Mouse (Mus musculus) intestine, embryonic 14.5 days (tissue): ENCODE measurements around the gene Ctbp2. TPM values are rescaled to one million over a fixed set of nuclear protein-coding genes. Genes with fewer than 3 reads are reported as not detected.

ENCODE experiments used
- ATAC-seq: fragments of 200-750 bp; cut with Nextera tagmentation; replicated peaks from 2 replicates; pipeline ENCODE4 v1.8.0; 2017; ENCODE audit warnings: low read depth, moderate number of reproducible peaks, moderate TSS enrichment, moderate library complexity; ENCODE audit not compliant: low FRiP score, low TSS enrichment
- DNase-seq: peaks from one replicate; pipeline ENCODE4 v3.0.0-alpha.2; 2018; ENCODE audit warnings: low spot score
- H3K27ac ChIP-seq: fragments of 300-500 bp; sonication (generic); 2 replicates; pipeline ENCODE4 v1.5.1; 2014; ENCODE audit warnings: low read depth, mild to moderate bottlenecking, control low read depth
- H3K27me3 ChIP-seq: fragments of 300-500 bp; sonication (generic); replicated peaks from 2 replicates; pipeline ENCODE4 v1.6.1; 2014; ENCODE audit warnings: low read length, control low read depth; ENCODE audit not compliant: control insufficient read depth, insufficient read depth
- H3K36me3 ChIP-seq: fragments of 300-500 bp; sonication (generic); 2 replicates; pipeline ENCODE4 v1.6.1; 2014; ENCODE audit warnings: low read length, control low read depth; ENCODE audit not compliant: control insufficient read depth, insufficient read depth
- H3K4me1 ChIP-seq: fragments of 300-500 bp; sonication (generic); replicated peaks from 2 replicates; pipeline ENCODE4 v1.6.1; 2014; ENCODE audit warnings: low read length, control low read depth, mixed read lengths; ENCODE audit not compliant: control insufficient read depth, insufficient read depth
- H3K4me2 ChIP-seq: fragments of 300-500 bp; sonication (generic); 2 replicates; pipeline ENCODE4 v1.6.1; 2014; ENCODE audit warnings: low read length
- H3K4me3 ChIP-seq: fragments of 300-500 bp; sonication (generic); 2 replicates; pipeline ENCODE4 v1.5.1; 2014; ENCODE audit warnings: low read depth, low read length, control low read depth, mixed read lengths
- H3K9ac ChIP-seq: fragments of 300-500 bp; sonication (generic); 2 replicates; pipeline ENCODE4 v1.6.1; 2014; ENCODE audit warnings: mild to moderate bottlenecking, low read length
- H3K9me3 ChIP-seq: fragments of 300-500 bp; sonication (generic); 2 replicates; pipeline ENCODE4 v1.6.1; 2016; ENCODE audit warnings: low read length, control low read depth; ENCODE audit not compliant: control insufficient read depth
- WGBS: fragments of 180-500 bp; shearing (Covaris S2); extraction: QIAGEN DNeasy Blood & Tissue Kit; methylation state at CpG from one replicate; pipeline ENCODE4 v1.1.7; 2014; 5-methylcytosine and 5-hydroxymethylcytosine counted together
- polyA plus RNA-seq: library from polyadenylated mRNA; unstranded; fragments of >200 nt; fragmentation: Nextera tagmentation; extraction: Ambion mirVana; gene quantifications from 2 replicates; pipeline ENCODE4 v1.2.1, GENCODE M21; 2014

Ctbp2 gene
- polyA plus RNA-seq, 1 experiment from 2014 or later, result 117 TPM

DNA sequence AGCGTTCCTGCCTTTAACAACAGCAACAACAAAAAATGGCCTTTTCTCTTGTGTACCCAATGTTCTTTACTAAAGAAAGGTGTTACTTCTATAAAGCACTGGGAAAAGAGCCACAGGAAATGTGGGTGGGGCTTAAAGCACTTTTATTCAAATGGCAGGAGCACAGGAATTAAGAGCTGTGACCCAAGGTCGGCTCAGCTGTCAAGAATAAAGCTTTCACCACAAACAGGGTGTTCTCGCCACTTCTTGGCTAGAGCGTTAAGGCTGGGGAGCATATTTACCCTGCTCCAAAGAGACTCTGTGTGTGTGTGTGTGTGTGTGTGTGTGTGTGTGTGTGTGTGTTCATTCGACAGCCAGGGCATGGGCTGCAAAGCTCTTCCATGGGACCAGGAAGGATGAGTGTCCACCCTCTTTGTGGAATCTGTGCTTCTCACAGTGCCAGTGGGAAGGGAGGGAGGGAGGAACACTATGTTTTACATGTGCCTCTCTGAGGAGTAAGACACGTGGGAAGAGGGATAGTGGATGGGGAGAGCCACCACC is 104.6 kb downstream of the Ctbp2 start:
- Histone ChIP-seq H3K9me3 (no peaks in the 10 kb centered on the region), H3K36me3 (peaks cover 9% of the 10 kb centered on the region), H3K27ac (no peak overlapping the region), H3K27me3 (no peaks in the 10 kb centered on the region), H3K9ac (no peak overlapping the region), H3K4me3 (no peak overlapping the region), H3K4me2 (no peak overlapping the region), H3K4me1 (peaks cover 25% of the 10 kb centered on the region)
- ATAC-seq (no peak), DNase-seq (no peak)
- 43% methylated on average over 6 of the region's 6 CpGs for WGBS

- no peak overlapping the region for H3K9ac ChIP-seq
- H3K9me3 ChIP-seq, result no peaks in the 10 kb centered on the region
- H3K27me3 ChIP-seq, result no peaks in the 10 kb centered on the region
- peaks cover 29% of the 10 kb centered on the region for H3K4me1 ChIP-seq
- DNase-seq (no peak), ATAC-seq (no peak)
- no peak overlapping the region for H3K4me2 ChIP-seq
- peaks cover 14% of the 10 kb centered on the region for H3K36me3 ChIP-seq
- no peak overlapping the region for H3K27ac ChIP-seq
- H3K4me3 ChIP-seq, result no peak overlapping the region
- WGBS, result 84% methylated on average over 7 of the region's 7 CpGs
Measured at GRCm38 (mm10) chr7:133018961-133019360, 105.2 kb downstream of the Ctbp2 start.

- Histone ChIP-seq H3K36me3 (peaks cover 11% of the 10 kb centered on the region), H3K9ac (no peak overlapping the region), H3K27ac (peak overlapping the region; percentile 71), H3K27me3 (no peaks in the 10 kb centered on the region), H3K4me2 (no peak overlapping the region; the same call in 1 of the 2 replicates), H3K4me1 (peaks cover 62% of the 10 kb centered on the region), H3K9me3 (no peaks in the 10 kb centered on the region), H3K4me3 (no peak overlapping the region)
- no peak for DNase-seq
- 37% methylated on average over 7 of the region's 7 CpGs for WGBS
- no peak for ATAC-seq
Measured at GRCm38 (mm10) chr7:133015416-133016070, 108.6 kb downstream of the Ctbp2 start.

GRCm38 (mm10) chr7:133014631-133015030 is 109.5 kb downstream of the Ctbp2 start:
- Histone ChIP-seq H3K9ac (no peak overlapping the region), H3K4me2 (no peak overlapping the region), H3K27ac (peak overlapping the region; percentile 71; the same call in 1 of the 2 replicates), H3K36me3 (peaks cover 18% of the 10 kb centered on the region), H3K4me3 (no peak overlapping the region), H3K9me3 (no peaks in the 10 kb centered on the region), H3K27me3 (no peaks in the 10 kb centered on the region), H3K4me1 (peaks cover 58% of the 10 kb centered on the region)
- ATAC-seq, result no peak
- DNase-seq, result no peak
- WGBS, result 94% methylated on average over 14 of the region's 14 CpGs

GRCm38 (mm10) chr7:133013923-133014322 is 110.2 kb downstream of the Ctbp2 start:
- peaks cover 56% of the 10 kb centered on the region for H3K4me1 ChIP-seq
- ATAC-seq (no peak), DNase-seq (no peak)
- no peaks in the 10 kb centered on the region for H3K9me3 ChIP-seq
- 93% methylated on average over 10 of the region's 10 CpGs for WGBS
- peaks cover 23% of the 10 kb centered on the region for H3K36me3 ChIP-seq
- H3K4me2 ChIP-seq, result no peak overlapping the region
- H3K27ac ChIP-seq, result no peak overlapping the region
- no peaks in the 10 kb centered on the region for H3K27me3 ChIP-seq
- no peak overlapping the region for H3K4me3 ChIP-seq
- H3K9ac ChIP-seq, result no peak overlapping the region

- H3K27me3 ChIP-seq, result no peaks in the 10 kb centered on the region
- no peak overlapping the region for H3K4me3 ChIP-seq
- H3K27ac ChIP-seq, result peak overlapping the region; percentile 65
- WGBS, result 38% methylated on average over 14 of the region's 14 CpGs
- no peak overlapping the region for H3K9ac ChIP-seq
- no peak overlapping the region for H3K4me2 ChIP-seq
- H3K4me1 ChIP-seq, result peaks cover 60% of the 10 kb centered on the region
- H3K36me3 ChIP-seq, result peaks cover 23% of the 10 kb centered on the region
- ATAC-seq (no peak), DNase-seq (no peak)
- H3K9me3 ChIP-seq, result no peaks in the 10 kb centered on the region
Measured at GRCm38 (mm10) chr7:133012637-133013366, 111.4 kb downstream of the Ctbp2 start.

GRCm38 (mm10) chr7:133011611-133012010 is 112.5 kb downstream of the Ctbp2 start:
- Histone ChIP-seq H3K36me3 (peaks cover 23% of the 10 kb centered on the region), H3K4me2 (0 out of 2 replicates have a peak overlapping the region, but pooled peaks have one; percentile 22), H3K9ac (no peak overlapping the region), H3K9me3 (no peaks in the 10 kb centered on the region), H3K4me3 (no peak overlapping the region), H3K27me3 (no peaks in the 10 kb centered on the region), H3K27ac (peak overlapping the region; percentile 64), H3K4me1 (peaks cover 72% of the 10 kb centered on the region)
- WGBS, result 42% methylated on average over 4 of the region's 4 CpGs
- ATAC-seq (0 out of 2 replicates have a peak, but pooled peaks have one; percentile 2), DNase-seq (no peak)

GRCm38 (mm10) chr7:133011191-133011590 is 113.0 kb downstream of the Ctbp2 start:
- 0 out of 2 replicates have a peak overlapping the region, but pooled peaks have one; percentile 22 for H3K4me2 ChIP-seq

More at GRCm38 (mm10) chr7:133011191-133011590, 113.0 kb downstream of the Ctbp2 start:
- DNase-seq (peak; percentile 69), ATAC-seq (peak; percentile 66)
- Histone ChIP-seq H3K4me1 (peaks cover 74% of the 10 kb centered on the region), H3K27me3 (no peaks in the 10 kb centered on the region), H3K4me3 (no peak overlapping the region), H3K36me3 (peaks cover 23% of the 10 kb centered on the region), H3K9me3 (no peaks in the 10 kb centered on the region), H3K9ac (no peak overlapping the region), H3K27ac (peak overlapping the region; percentile 64)
- 25% methylated on average over 5 of the region's 5 CpGs for WGBS
